ENCODE assay signal across 19 mouse cellular contexts in the genomic region with DNA sequence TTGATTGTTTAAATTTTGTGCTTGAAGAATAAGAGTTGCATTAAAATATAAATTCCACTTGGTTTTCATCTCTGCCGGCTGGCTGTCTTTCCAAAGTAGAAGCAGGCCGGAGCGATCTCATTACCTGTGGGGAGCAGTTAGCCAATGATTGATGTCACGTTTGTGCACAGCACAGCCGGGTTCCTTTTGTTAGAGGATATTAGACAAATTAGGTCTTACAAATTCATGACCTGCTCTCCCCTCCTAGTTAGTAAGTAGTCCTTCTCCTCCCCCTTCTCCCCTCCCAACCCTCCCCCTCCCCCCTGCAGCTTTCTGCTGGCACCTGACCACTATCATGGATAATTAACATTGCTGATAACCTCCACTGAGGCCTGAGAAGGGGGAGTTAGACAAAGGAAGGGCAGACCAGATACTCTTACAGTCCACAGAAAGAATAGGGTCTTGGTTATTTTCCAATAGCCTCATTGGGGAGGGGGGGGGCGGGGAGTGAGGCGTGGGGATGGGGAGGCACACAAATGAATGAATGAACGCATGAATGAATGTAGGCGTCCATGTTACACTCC.
A peak's percentile ranks its signal among the peaks of the same experiment; 100 is the strongest.
DNase-seq lines count a peak whose midpoint lies in the region; ATAC-seq lines count a peak whose summit lies in the region.
"Had no signal": no experiment of that assay in that cellular context is flagged by ENCODE, and none has a peak within 500 bp of the region (broad histone marks: within the 10 kb centered on the region; RNA-seq: fewer than 3 reads in every experiment).

No protein-coding gene starts in this region.

- ATAC-seq in kidney, embryonic 14.5 days (ENCODE audit: low FRiP score, low TSS enrichment) = 0 out of 2 replicates have a peak, but pooled peaks have one; percentile 52
- ATAC-seq in hindbrain, embryonic 12.5 days (ENCODE audit: low FRiP score) = peak; percentile 86
- ATAC-seq: CD4-positive, CD25-positive, alpha-beta regulatory T cell, adult 4 months; inflammation-experienced regulatory T-cells, adult 6 months; liver, postnatal 0 days had no signal

- no peaks in the 10 kb centered on the region for H3K9me3 ChIP-seq in kidney, embryonic 14.5 days (ENCODE audit: control insufficient read depth, low read length)
- no peaks in the 10 kb centered on the region for H3K9me3 ChIP-seq in hindbrain, embryonic 12.5 days (replicated peaks)
- no peaks in the 10 kb centered on the region for H3K9me3 ChIP-seq in limb, embryonic 10.5 days (replicated peaks)

- no peak overlapping the region for H3K4me2 ChIP-seq in kidney, embryonic 14.5 days (replicated peaks; ENCODE audit: low read depth, low read length)
- no peak overlapping the region for H3K4me2 ChIP-seq in hindbrain, embryonic 12.5 days (replicated peaks)

- WGBS in kidney, embryonic 14.5 days = 49% methylated on average over 9 of the region's 9 CpGs
- 43% methylated on average over 9 of the region's 9 CpGs for WGBS in hindbrain, embryonic 12.5 days
- 60% methylated on average over 9 of the region's 9 CpGs for WGBS in limb, embryonic 10.5 days

- H3K9ac ChIP-seq in kidney, embryonic 14.5 days (ENCODE audit: low read depth, low read length) = no peak overlapping the region
- H3K9ac ChIP-seq in hindbrain, embryonic 12.5 days = no peak overlapping the region
- H3K9ac ChIP-seq: liver, postnatal 0 days had no signal

- H3K4me3 ChIP-seq in kidney, embryonic 14.5 days (ENCODE audit: low read length) = no peak overlapping the region
- H3K4me3 ChIP-seq in hindbrain, embryonic 12.5 days = no peak overlapping the region
- H3K4me3 ChIP-seq in limb, embryonic 10.5 days = no peak overlapping the region
- H3K4me3 ChIP-seq: erythroblast, embryonic 14.5 days had no signal

- no peak for DNase-seq in kidney, postnatal 25 days
- peak; percentile 33 for DNase-seq in limb, embryonic 10.5 days (ENCODE audit: low spot score)
- peak; percentile 61 for DNase-seq in retina, embryonic 14.5 days (ENCODE audit: low spot score)
- no peak for DNase-seq in adrenal gland, adult 2 months
- DNase-seq in T-cell, adult 2 months (ENCODE audit: low spot score) = no peak
- DNase-seq: cerebellum, adult 9-11 months; gastrocnemius, postnatal 36 days; kidney, adult 8-10 months; liver; liver, postnatal 0 days; lung, postnatal 14 days; right cerebral cortex, adult 18-20 months; thymus, adult 18-20 months had no signal

- no peaks in the 10 kb centered on the region for H3K4me1 ChIP-seq in kidney, embryonic 14.5 days (ENCODE audit: control insufficient read depth, insufficient read depth, low read length)
- peaks cover 5% of the 10 kb centered on the region for H3K4me1 ChIP-seq in hindbrain, embryonic 12.5 days
- H3K4me1 ChIP-seq in limb, embryonic 10.5 days = peaks cover 4% of the 10 kb centered on the region; the same call in 1 of the 2 replicates

- H3K27me3 ChIP-seq in kidney, embryonic 14.5 days (ENCODE audit: control insufficient read depth, insufficient read depth, low read length) = no peaks in the 10 kb centered on the region
- H3K27me3 ChIP-seq in hindbrain, embryonic 12.5 days = no peaks in the 10 kb centered on the region
- H3K27me3 ChIP-seq in limb, embryonic 10.5 days (ENCODE audit: low read depth, poor library complexity, severe bottlenecking) = no peaks in the 10 kb centered on the region

- no peaks in the 10 kb centered on the region for H3K36me3 ChIP-seq in kidney, embryonic 14.5 days (ENCODE audit: control insufficient read depth, insufficient read depth, low read length)
- H3K36me3 ChIP-seq in hindbrain, embryonic 12.5 days = no peaks in the 10 kb centered on the region
- H3K36me3 ChIP-seq in limb, embryonic 10.5 days = no peaks in the 10 kb centered on the region
- H3K36me3 ChIP-seq: G1E had no signal

- no peak overlapping the region for H3K27ac ChIP-seq in kidney, embryonic 14.5 days (ENCODE audit: low read depth, low read length)
- peak overlapping the region; percentile 70 for H3K27ac ChIP-seq in hindbrain, embryonic 12.5 days
- no peak overlapping the region for H3K27ac ChIP-seq in limb, embryonic 10.5 days

Comparison
In these comparisons a context has a peak if more than half of its experiments do, and no peak if none do; other contexts are left out.
1. DNase-seq: peak in limb, embryonic 10.5 days (single experiment) and retina, embryonic 14.5 days (single experiment); none in kidney, postnatal 25 days (0 of 2), adrenal gland, adult 2 months (single experiment) and T-cell, adult 2 months (single experiment).